Mouse (Mus musculus) cerebellum, adult 11-12 months (tissue): Measurements from ENCODE around the gene Gm10354.
"Not testable (repeated sequence)": the region's sequence is repeated elsewhere in the genome, so short reads cannot be mapped to it uniquely, and the experiment has no call there.

ENCODE experiments used
- DNase-seq: peaks from one replicate; pipeline ENCODE4 v3.0.0; 2022

Gm10354 gene

GRCm38 (mm10) chr5:14978835-14979234 is at the start of gene Gm10354:
TSS of gene Gm10354 (minus strand) at chr5:14978935.
- DNase-seq: not testable (repeated sequence)

- DNase-seq: not testable (repeated sequence)
These were observed 45.6 kb upstream of the Gm10354 start for GRCm38 (mm10) chr5:15024316-15024715.

- not testable (repeated sequence) for DNase-seq
These were observed 41.3 kb upstream of the Gm10354 start for GRCm38 (mm10) chr5:15020067-15020466.

- not testable (repeated sequence) for DNase-seq
These were observed 32.2 kb upstream of the Gm10354 start for GRCm38 (mm10) chr5:15010639-15011582.

GRCm38 (mm10) chr5:15006907-15007306 is 28.2 kb upstream of the Gm10354 start:
- not testable (repeated sequence) for DNase-seq

GRCm38 (mm10) chr5:15006288-15006687 is 27.6 kb upstream of the Gm10354 start:
- not testable (repeated sequence) for DNase-seq

GRCm38 (mm10) chr5:15005584-15005983 is 26.8 kb upstream of the Gm10354 start:
- DNase-seq: not testable (repeated sequence)

- not testable (repeated sequence) for DNase-seq
These were observed 26.1 kb upstream of the Gm10354 start for GRCm38 (mm10) chr5:15004569-15005562.

- DNase-seq: not testable (repeated sequence)
These were observed 19.3 kb upstream of the Gm10354 start for GRCm38 (mm10) chr5:14998077-14998476.

- not testable (repeated sequence) for DNase-seq
These were observed 18.8 kb upstream of the Gm10354 start for GRCm38 (mm10) chr5:14997556-14997955.

GRCm38 (mm10) chr5:14996670-14997249 is 18.0 kb upstream of the Gm10354 start:
- not testable (repeated sequence) for DNase-seq

GRCm38 (mm10) chr5:14994124-14994523 is 15.4 kb upstream of the Gm10354 start:
- not testable (repeated sequence) for DNase-seq

GRCm38 (mm10) chr5:14990375-14991158 is 11.8 kb upstream of the Gm10354 start:
- DNase-seq: not testable (repeated sequence)

- DNase-seq: not testable (repeated sequence)
These were observed 8.1 kb upstream of the Gm10354 start for GRCm38 (mm10) chr5:14986649-14987387.

- DNase-seq: not testable (repeated sequence)
These were observed 1.4 kb downstream of the Gm10354 start for GRCm38 (mm10) chr5:14977368-14977767.

GRCm38 (mm10) chr5:14975294-14975693 is 3.4 kb downstream of the Gm10354 start:
- DNase-seq: not testable (repeated sequence)

- DNase-seq: not testable (repeated sequence)
These were observed 5.9 kb downstream of the Gm10354 start for GRCm38 (mm10) chr5:14972841-14973240.

GRCm38 (mm10) chr5:14963821-14964220 is 14.9 kb downstream of the Gm10354 start:
- not testable (repeated sequence) for DNase-seq

GRCm38 (mm10) chr5:14961502-14961901 is 17.2 kb downstream of the Gm10354 start:
- not testable (repeated sequence) for DNase-seq

- not testable (repeated sequence) for DNase-seq
These were observed 22.6 kb downstream of the Gm10354 start for GRCm38 (mm10) chr5:14955928-14956706.
